Mouse (Mus musculus) small intestine, adult 2 months (tissue): ENCODE measurements around the gene Emc6.

ENCODE experiments used
- CTCF ChIP-seq: fragments of 200-500 bp; IDR thresholded peaks from 2 replicates; pipeline ENCODE4 v1.5.1; 2012; ENCODE audit warnings: low read depth, mild to moderate bottlenecking, control low read depth, inconsistent platforms, low read length, moderate library complexity, mixed read lengths; ENCODE audit not compliant: insufficient replicate concordance, insufficient read length; ENCODE audit errors: extremely low read depth
- POLR2A ChIP-seq: fragments of 200-500 bp; IDR thresholded peaks from 2 replicates; pipeline ENCODE4 v1.6.1; 2012; ENCODE audit warnings: low read depth, mild to moderate bottlenecking, control low read depth, inconsistent platforms, low read length, moderate library complexity

DNA sequence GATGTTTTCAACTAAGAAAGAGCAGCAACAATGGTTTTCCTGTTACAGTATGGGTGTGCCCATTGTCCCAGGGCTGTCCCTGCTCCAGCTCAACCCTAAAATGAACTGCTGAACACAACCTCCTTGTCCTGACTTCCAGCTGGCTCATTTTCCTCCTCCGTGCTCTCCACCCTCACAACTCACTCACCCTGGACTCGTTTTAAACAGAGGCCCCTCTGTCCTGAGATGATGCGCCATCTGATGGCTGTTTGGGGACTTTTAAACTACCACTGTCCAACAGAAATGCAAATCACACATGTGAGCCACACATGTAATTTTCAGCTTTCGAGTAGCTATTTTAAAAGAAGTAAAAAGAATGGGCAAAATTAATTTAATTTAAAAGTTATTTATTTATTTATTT lies 24.8 kb upstream of the Emc6 start:
- TF ChIP-seq POLR2A (no peak), CTCF (no peak)
